Mouse (Mus musculus) kidney, adult 2 months (tissue): ENCODE measurements at regions not wholly inside any gene's neighbourhood (a gene's known extent, or its start where the extent isn't known, plus 50 kb on each side); places are given as distances from the start of the nearest gene placed in this dataset.

Experiments
- DNase-seq: peaks from one replicate; pipeline ENCODE4 v3.0.0; 2021
- H3K27ac ChIP-seq: fragments of 200-500 bp; 2 replicates; pipeline ENCODE4 v1.5.1; 2012; ENCODE audit warnings: low read depth, low read length, control low read depth, inconsistent platforms; ENCODE audit not compliant: insufficient read depth
- H3K27me3 ChIP-seq: fragments of 200-500 bp; replicated peaks from 2 replicates; pipeline ENCODE4 v1.6.1; 2012; ENCODE audit warnings: mild to moderate bottlenecking, moderate library complexity, low read length, inconsistent platforms; ENCODE audit not compliant: control insufficient read depth, insufficient read depth
- H3K36me3 ChIP-seq: fragments of 200-500 bp; 2 replicates; pipeline ENCODE4 v1.6.1; 2012; ENCODE audit warnings: mild to moderate bottlenecking, moderate library complexity, low read length, inconsistent platforms; ENCODE audit not compliant: control insufficient read depth, insufficient read depth
- H3K4me1 ChIP-seq: fragments of 200-500 bp; 2 replicates; pipeline ENCODE4 v1.6.1; 2011; ENCODE audit warnings: low read length; ENCODE audit not compliant: control insufficient read depth, insufficient read depth
- H3K4me3 ChIP-seq: fragments of 200-500 bp; 2 replicates; pipeline ENCODE4 v1.5.1; 2011; ENCODE audit warnings: mild to moderate bottlenecking, low read depth, low read length, control low read depth; ENCODE audit not compliant: insufficient read depth
- CTCF ChIP-seq: fragments of 200-500 bp; conservative IDR thresholded peaks from 2 replicates; pipeline ENCODE4 v1.5.1; 2011; ENCODE audit warnings: low read depth, mild to moderate bottlenecking, control low read depth, low read length, moderate library complexity, mixed read lengths; ENCODE audit not compliant: insufficient read depth, insufficient read length
- POLR2A ChIP-seq: fragments of 200-500 bp; IDR thresholded peaks from one replicate; pipeline ENCODE4 v1.6.1; 2011; ENCODE audit warnings: low read depth, low read length, control low read depth
- WGBS: fragments of 180-500 bp; shearing (Covaris S2); methylation state at CpG from one replicate; pipeline ENCODE4 v1.1.7; 2018; 5-methylcytosine and 5-hydroxymethylcytosine counted together

- Histone ChIP-seq H3K36me3 (no peaks in the 10 kb centered on the region), H3K4me1 (no peaks in the 10 kb centered on the region), H3K4me3 (no peak overlapping the region), H3K27me3 (no peaks in the 10 kb centered on the region), H3K27ac (no peak overlapping the region)
- no peak for DNase-seq
- TF ChIP-seq CTCF (no peak), POLR2A (no peak)
- 56% methylated on average over 6 of the region's 6 CpGs for WGBS
Observed at GRCm38 (mm10) chr13:6042495-6042894, 181.2 kb downstream of the Klf6 start.

- Histone ChIP-seq H3K27ac (no peak overlapping the region), H3K4me3 (no peak overlapping the region), H3K4me1 (no peaks in the 10 kb centered on the region), H3K36me3 (no peaks in the 10 kb centered on the region), H3K27me3 (no peaks in the 10 kb centered on the region)
- peak; percentile 88 for DNase-seq
- WGBS = 23% methylated on average over 6 of the region's 6 CpGs
- no peak for TF ChIP-seq POLR2A
- TF ChIP-seq CTCF = no peak
Observed at GRCm38 (mm10) chr13:6059515-6060228, 198.4 kb downstream of the Klf6 start.

GRCm38 (mm10) chr13:6060229-6060845, 199.1 kb downstream of the Klf6 start:
- Histone ChIP-seq H3K36me3 (no peaks in the 10 kb centered on the region), H3K27ac (no peak overlapping the region), H3K27me3 (no peaks in the 10 kb centered on the region), H3K4me1 (no peaks in the 10 kb centered on the region), H3K4me3 (no peak overlapping the region)
- TF ChIP-seq POLR2A = no peak
- TF ChIP-seq CTCF = no peak
- no peak for DNase-seq
- WGBS = 57% methylated on average over 8 of the region's 8 CpGs

GRCm38 (mm10) chr13:6062305-6062704, 201.0 kb downstream of the Klf6 start:
- Histone ChIP-seq H3K36me3 (no peaks in the 10 kb centered on the region), H3K4me3 (no peak overlapping the region), H3K27ac (no peak overlapping the region), H3K27me3 (no peaks in the 10 kb centered on the region), H3K4me1 (no peaks in the 10 kb centered on the region)
- peak; percentile 10 for DNase-seq
- TF ChIP-seq CTCF (no peak), POLR2A (no peak)
- WGBS = 72% methylated on average over 4 of the region's 4 CpGs

- DNase-seq = no peak
- H3K4me3 ChIP-seq = no peak overlapping the region
- 92% methylated on average over 3 of the region's 3 CpGs for WGBS
- H3K4me1 ChIP-seq = no peaks in the 10 kb centered on the region
- no peaks in the 10 kb centered on the region for H3K36me3 ChIP-seq
- no peak for TF ChIP-seq CTCF
- no peak for TF ChIP-seq POLR2A
- no peaks in the 10 kb centered on the region for H3K27me3 ChIP-seq
- H3K27ac ChIP-seq = no peak overlapping the region
Observed at GRCm38 (mm10) chr13:6062729-6063386, 201.6 kb downstream of the Klf6 start.

- no peaks in the 10 kb centered on the region for H3K4me1 ChIP-seq
- DNase-seq = no peak
- H3K36me3 ChIP-seq = no peaks in the 10 kb centered on the region
- WGBS = 87% methylated on average over 4 of the region's 4 CpGs
- H3K4me3 ChIP-seq = no peak overlapping the region
- TF ChIP-seq CTCF = no peak
- TF ChIP-seq POLR2A = no peak
- no peak overlapping the region for H3K27ac ChIP-seq
- no peaks in the 10 kb centered on the region for H3K27me3 ChIP-seq
Observed at GRCm38 (mm10) chr13:6076978-6077825, 215.9 kb downstream of the Klf6 start.
